Mouse (Mus musculus): Measurements from ENCODE around the gene Scn1a.

- TF ChIP-seq CTCF (IDR thresholded peaks at IDR 0.05; ENCODE audit: low read depth, low read length) (no peak), GATA1 (IDR thresholded peaks at IDR 0.05; ENCODE audit: borderline replicate concordance, low read length) (no peak), POLR2AphosphoS5 (IDR thresholded peaks at IDR 0.05; ENCODE audit: insufficient replicate concordance, low read depth, low read length) (no peak), GATA2 (IDR thresholded peaks at IDR 0.05; ENCODE audit: borderline replicate concordance, low read depth, low read length) (no peak), TAL1 (conservative IDR thresholded peaks at IDR 0.05; ENCODE audit: low read depth, low read length) (no peak)
Observed at GRCm38 (mm10) chr2:66408456-66408855, 32.2 kb downstream of the Scn1a start.

All from G1E (cell line).